Mouse (Mus musculus) hematopoietic stem cell, adult 5-6 weeks (primary cell): ENCODE measurements around the gene Nfatc3. TPM values are rescaled to one million over a fixed set of nuclear protein-coding genes. Genes with fewer than 3 reads are reported as not detected.

ENCODE experiments used
- ATAC-seq, 2 experiments: fragments of 125-278 bp in 1 of 2; replicated peaks in 1 of 2; 2 replicates each; pipeline ENCODE4 v1.8.0; 2016 to 2017; ENCODE audit warnings: inconsistent platforms in 2 of 2, mild to moderate bottlenecking in 2 of 2, moderate number of reproducible peaks in 2 of 2, low read depth in 1 of 2, moderate TSS enrichment in 1 of 2; ENCODE audit not compliant: low FRiP score in 2 of 2, poor library complexity in 2 of 2, severe bottlenecking in 2 of 2, insufficient read depth in 1 of 2, low TSS enrichment in 1 of 2
- total RNA-seq: library from RNA; stranded (forward); fragments of 172-1452, 232-1000 nt; gene quantifications from 2 replicates; pipeline ENCODE4 v1.2.3, GENCODE M21; 2017

Nfatc3 gene
- total RNA-seq, 1 experiment from 2014 or later = 34.5 TPM

DNA sequence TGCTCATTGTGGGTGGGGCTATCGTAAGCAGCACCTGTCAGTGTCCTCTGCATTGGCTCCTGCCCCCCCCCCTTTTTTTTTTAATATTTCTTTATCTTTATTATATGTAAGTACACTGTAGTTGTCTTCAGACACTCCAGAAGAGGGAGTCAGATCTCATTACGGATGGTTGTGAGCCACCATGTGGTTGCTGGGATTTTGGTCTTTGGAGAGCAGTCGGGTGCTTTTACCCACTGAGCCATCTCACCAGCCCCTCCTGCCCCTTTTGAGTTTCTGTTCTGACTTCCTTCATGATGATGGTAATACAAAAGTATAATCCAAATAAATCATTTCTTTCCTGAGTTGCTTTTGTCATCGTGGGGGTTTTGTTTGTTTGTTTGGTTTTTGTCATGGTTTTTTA, 43.7 kb downstream of the Nfatc3 start:
- no peak for ATAC-seq

DNA sequence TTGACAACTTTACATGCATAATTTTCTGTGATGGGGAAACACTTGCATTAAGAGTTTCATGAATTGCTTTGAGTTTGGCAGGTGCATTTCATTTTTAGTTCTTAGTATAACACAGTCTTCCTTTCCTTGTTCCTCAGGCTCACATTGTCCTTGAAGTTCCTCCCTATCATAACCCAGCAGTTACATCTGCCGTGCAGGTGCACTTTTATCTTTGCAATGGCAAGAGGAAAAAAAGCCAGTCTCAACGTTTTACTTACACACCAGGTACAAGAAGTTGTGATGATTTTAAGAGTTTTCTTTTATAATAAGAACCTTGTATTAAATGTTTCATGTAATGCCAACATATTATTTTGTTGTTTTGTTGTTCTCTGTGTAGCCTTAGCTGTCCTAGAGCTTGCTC, 45.2 kb downstream of the Nfatc3 start:
- no peak for ATAC-seq

DNA sequence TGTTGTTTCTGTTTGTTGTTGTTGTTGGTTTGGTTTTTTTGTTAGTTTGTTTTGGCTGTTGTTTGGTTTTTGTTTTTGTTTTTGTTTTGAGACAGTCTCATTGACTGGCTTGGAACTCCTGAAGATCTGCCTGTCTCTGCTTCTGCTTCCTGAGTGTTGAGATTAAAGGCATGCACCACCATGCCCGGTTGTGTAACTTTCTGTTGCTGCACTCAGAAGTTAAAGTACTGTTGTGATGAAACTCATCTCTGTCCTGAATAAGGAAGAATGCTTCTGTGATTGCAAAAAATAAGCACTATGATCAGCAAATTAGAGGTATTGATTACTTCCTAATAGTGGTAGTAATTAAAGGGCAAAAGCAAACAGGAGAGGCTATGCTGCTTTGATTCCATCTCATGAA, 47.6 kb downstream of the Nfatc3 start:
- peak in 1 of 2 experiments; percentile 14; a peak in 1 of 4 replicates for ATAC-seq

DNA sequence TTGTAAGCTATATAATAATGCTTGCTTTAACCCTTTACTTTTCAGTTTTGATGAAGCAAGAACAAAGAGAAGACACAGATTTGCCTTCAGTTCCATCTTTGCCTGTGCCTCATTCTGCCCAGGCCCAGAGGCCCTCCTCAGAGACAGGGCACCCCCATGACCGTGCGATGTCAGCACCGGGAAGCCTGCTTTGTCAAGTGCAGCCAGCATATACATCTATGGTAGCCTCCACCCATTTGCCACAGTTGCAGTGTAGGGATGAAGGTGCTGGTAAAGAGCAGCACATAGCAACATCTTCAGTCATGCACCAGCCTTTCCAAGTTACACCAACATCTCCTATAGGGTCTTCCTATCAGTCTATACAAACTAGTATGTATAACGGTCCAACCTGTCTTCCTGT, 49.4 kb downstream of the Nfatc3 start:
- no peak for ATAC-seq

DNA sequence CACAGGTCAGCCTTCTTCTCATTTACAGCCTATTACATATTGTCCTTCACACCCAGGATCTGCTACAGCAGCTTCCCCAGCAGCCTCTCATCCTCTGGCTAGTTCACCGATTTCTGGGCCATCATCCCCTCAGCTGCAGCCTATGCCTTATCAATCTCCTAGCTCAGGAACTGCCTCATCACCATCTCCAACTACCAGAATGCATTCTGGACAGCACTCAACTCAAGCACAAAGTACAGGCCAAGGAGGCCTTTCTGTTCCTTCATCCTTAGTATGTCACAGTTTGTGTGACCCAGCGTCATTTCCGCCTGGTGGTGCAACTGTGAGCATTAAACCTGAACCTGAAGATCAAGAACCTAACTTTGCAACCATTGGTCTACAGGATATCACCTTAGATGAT, 50.1 kb downstream of the Nfatc3 start:
- no peak for ATAC-seq

DNA sequence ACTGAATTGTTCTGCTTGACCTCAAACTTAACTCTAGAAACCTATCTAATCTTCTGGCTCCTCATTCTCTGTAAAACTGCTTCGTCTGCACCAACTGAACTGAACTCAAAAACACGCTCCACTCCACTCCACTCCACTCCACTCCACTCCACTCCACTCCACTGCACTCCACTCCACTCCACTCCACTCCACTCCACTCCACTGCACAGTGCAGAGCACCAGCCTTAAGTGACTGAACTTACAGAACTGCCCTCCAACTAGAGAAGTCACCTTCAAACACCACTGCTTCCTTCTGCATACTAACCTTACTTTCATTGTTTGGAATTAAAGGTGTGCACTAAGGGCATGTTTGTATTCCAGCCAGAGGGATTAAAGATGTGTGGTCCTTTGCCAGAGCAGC, 53.4 kb downstream of the Nfatc3 start:
- ATAC-seq = no peak; a peak in 1 of 4 replicates

DNA sequence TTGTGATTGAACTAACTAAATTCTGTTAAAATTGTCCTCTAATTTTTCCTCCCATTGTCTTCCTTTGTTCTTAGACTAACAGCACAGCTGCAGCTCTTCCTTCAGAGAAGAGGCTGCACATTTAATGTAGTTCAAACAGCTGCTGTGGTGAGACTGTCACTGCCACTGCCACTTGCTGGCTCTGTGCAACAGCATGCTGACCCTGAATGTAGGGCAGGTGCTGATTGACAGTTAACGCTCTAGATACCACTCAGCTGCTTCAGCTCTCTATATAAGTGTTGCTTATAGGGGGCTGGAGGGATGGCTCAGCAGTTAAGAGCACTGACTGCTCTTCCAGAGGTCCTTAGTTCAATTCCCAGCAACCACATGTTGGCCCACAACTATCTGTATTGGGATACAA, 53.9 kb downstream of the Nfatc3 start:
- ATAC-seq = no peak

DNA sequence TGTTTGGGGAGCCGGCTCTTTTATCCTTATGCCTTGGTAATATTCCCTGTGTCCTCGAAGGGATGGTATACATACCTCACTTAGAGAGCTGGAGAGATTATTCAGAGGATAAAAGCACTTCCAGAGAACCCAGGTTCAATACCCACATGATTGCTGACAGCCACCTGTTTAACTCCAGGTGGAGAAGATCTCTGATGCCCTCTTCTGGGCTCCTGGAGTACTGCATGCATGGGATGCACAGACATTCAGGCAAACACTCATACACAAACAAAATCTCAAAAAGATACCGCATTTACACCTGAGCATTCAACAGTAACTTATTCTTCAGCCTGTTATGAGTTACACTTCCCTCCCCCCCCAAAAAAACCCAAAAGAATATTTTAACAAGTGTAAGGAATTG, 57.3 kb downstream of the Nfatc3 start:
- ATAC-seq = no peak

DNA sequence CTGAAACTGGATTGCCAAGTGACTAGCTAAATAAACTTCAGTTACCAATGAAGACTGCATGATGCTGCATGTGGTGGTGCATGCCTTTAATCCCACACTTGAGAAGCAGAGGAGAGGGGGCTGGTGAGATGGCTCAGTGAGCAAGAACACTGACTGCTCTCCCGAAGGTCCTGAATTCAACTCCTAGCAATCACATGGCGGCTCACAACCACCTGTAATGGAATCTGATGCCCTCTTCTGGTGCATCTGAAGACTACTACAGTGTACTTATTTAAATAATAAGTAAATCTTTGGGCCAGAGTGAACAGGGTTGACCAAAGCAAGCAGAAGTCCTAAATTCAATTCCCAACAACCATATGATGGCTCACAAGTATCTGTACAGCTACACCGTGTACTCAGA, 64.8 kb downstream of the Nfatc3 start:
- ATAC-seq = no peak

DNA sequence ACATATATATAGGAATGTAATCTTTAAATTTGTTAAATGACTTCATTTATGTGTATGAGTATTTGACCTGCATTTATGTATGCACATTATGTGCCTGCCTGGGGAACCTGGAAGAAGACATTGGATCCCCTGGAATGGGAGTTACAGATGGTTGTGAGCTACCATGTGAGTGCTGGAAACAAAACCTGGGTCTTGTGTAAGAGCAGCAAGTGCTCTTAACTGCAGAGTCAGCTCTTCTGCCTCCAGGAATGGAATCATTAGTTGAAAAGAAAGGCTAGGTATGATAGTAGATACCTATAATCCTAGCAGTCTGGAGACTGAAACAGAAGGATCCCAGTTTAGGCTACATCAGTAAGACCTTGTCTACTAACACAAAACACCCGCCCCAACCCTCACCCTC, 67.4 kb downstream of the Nfatc3 start:
- ATAC-seq = no peak

DNA sequence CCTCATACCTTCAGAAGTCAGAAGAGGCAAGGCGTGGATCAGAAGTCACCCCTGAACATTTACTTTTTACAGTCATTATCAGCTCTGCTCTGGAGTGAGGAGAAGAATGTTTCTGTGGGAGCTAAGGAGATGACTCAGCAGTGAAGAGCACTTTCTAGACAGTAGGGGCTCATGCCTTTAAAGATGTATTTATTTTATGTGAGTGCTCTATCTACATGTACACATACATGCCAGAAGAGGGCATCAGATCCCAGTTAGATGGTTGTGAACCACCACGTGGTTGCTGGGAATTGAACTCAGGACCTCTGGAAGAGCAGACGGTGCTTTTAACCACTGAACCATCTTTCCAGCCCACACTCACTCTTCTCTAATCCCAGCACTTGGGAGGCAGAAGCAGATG, 68.4 kb downstream of the Nfatc3 start:
- ATAC-seq = no peak

DNA sequence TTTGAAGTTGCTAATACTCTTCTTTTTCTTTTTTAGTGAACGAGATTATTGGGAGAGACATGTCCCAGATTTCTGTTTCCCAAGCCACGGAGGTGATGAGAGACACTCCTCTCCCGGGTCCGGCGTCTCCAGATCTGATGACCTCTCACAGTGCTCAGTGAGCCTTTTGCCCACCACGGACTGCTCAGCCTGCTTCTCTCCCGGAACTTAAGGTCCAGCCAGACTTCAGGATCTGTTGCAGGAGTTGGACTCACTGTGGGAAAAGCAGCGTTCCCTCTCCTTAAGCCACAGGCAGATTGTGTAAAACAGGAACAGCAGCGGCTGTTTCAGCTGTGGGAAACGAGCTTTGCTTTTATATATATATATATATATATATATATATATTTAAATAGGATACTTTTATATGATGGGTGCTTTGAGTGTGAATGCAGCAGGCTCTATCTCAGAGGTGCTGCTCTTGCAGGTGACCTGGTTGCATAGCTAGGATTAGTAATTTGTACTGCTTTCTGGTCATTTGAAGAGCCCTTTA, 69.3 kb downstream of the Nfatc3 start:
- no peak for ATAC-seq

DNA sequence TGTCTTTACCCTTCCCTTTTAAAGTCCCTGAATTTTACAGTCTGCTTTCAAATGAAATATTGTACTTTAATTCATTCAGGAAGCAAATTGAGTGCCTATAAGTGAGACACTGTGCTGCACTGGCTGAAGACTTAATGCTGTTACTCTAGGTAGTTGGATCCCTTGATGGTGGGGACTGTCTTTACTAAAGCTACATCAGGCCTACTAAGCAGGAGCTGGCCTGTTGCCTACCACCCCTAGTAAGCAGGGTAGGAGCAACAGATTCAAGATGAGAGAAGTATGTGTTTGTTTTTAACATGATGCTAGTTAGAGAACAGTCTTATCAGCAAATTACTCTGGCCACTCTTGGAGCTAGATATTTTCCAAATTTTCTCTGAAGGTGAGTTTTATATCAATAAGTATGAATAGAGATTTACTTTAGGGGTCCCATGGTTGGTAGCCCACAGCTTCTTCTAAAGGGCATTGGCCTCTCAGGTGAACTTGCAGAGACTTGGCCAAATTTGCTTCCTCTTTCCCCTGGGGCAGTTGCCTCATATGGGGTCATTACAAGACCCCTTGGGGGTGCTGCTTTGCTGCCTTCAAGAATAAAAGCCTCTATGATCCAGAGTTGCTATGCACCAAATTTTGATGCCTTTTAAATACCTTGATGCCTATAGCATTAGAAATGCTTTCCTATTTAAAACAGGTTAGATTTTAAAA, 70.7 kb downstream of the Nfatc3 start:
- no peak for ATAC-seq

DNA sequence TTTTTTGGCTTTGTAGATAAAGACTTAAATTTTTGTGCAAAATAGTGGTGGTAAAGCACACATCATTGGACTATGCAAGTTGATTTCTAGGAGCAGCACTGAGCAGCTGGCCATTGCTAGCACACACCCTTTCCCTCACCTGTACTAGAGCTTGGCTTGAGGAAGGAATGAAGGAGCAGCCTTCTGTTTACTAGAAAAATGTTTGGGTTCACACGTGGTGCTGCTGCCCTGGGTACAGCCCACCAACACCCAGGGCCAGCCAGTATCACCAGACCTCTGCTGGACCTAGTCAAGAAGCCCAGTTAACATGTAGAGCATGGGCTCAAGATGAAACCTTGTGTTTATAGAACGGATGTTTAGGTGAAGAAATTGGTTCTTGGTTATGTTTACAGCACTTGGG, 71.4 kb downstream of the Nfatc3 start:
- ATAC-seq = no peak

DNA sequence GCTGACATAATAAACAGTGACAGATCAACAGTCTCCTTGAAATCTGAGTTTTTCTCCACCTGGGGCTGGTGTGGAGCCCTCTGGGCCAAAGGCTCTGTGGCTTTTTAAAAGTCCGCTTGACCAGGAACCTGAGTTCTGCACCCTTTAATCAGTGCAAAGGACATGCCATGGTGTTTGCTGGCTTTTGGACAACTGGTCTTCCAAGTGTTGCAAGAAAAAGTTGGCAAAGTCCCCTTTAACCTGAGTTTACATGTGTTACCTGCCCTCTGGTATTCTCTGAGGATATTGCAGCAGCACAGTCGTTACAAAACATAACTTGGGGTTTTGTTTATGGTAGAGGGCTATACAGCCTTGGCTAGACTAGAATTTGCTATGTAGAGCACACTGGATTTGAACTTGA, 71.9 kb downstream of the Nfatc3 start:
- ATAC-seq = no peak

DNA sequence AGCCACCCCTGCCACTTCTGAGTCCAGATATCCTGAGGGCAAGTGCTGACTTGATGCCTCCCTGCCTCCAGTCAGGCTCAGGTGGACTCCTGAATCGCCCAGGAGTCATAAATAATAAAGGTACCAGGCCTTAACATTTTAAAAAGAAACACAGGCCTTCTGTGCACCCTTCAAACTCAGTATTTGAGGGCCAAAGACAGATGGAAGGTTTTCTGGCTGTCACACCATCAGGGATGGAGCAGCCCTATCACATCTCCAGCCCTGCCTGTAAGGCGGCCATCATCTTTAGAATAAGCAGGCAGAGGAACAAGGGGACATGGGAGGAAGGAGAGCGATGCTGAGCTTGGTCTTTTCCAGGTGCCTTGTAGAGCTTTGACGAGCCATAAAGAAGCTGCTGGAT, 72.4 kb downstream of the Nfatc3 start:
- ATAC-seq = no peak

DNA sequence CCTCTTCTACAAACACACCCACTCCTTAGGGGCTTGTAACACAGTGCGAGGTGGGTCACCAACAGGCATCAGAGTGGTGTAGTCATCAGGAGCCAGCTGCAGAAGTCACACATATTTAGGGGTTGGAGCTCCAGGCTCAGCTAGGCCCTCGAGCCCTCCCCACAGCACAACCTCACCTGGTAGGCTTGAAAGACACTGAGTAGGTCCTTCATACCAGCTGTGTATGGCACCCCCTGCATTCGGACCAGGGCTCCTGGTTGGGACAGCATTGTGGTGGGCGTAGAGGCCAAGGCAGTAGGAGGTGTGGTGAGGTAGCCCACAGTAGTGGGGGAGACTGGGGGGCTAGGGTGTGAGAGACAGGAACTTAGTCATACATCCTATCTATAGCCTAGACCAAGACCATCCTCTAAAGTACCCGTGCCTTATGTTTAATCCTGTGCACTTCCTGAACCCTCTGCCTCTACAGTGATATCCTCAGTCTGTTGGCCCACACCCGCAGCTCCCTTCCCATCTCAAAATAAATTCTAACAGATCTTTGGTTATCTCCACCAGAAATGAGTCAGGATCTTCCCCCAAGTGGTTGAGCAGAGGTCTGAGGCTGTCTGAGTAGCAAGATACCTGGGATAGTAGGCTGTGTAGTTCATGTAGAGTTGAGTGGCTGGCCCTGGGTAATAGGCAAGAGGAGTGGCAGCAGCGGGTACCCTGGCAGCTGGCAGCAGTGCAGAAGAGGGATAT, 73.0 kb downstream of the Nfatc3 start:
- ATAC-seq = no peak

DNA sequence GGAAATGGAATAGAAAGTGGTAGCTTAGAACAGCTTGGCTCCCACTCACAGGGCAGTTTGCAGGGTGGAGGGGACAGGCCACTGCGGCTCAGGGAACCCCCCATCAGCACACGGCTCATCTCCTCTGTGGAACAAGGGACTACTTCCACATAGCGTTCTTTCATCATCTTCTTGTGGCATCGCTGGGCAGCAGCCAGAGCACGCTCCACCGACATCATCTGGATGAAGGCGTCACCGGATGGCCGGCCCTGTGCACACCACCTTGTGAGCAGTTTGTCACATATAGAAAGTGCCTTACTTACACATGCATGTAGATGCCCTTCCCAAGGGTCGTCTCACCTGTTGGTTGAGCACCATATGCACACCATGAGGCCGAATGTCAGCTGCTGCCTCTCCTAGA, 73.7 kb downstream of the Nfatc3 start:
- ATAC-seq = no peak

DNA sequence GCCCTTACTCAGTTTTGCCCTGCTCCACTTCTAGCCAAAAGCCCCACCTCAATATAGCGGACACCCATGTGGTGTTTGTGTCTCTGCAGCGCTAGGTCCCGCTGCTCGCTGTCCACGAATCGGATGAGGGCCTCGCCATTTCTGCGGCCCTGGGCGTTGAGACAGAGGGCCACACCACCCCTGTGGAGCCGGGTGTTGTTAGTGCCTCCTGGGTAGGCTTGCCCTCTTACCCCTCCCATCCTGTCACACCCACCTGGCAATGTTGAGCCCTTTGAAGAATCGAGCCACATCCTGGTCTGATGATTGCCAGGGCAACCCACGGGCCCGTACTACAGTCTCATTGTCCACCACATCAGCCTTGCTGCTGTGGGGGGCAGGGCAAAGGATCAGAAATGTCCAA, 74.9 kb downstream of the Nfatc3 start:
- no peak for ATAC-seq
